Mouse (Mus musculus) ZHBTc4 (cell line): ENCODE measurements around the gene Slc36a2.

Source experiments
- DNase-seq: peaks from one replicate; pipeline ENCODE4 v3.0.0-alpha.2; 2011; ENCODE audit warnings: low read depth, low spot score

Gene Slc36a2

GRCm38 (mm10) chr11:55184733-55185291 is at the start of gene Slc36a2:
Gene Slc36a2, minus strand, starts transcription at chr11:55185077.
- peak; percentile 33 for DNase-seq

GRCm38 (mm10) chr11:55234288-55234687 is 49.4 kb upstream of the Slc36a2 start:
- DNase-seq: no peak

- no peak for DNase-seq
Measured at GRCm38 (mm10) chr11:55231034-55231433, 46.2 kb upstream of the Slc36a2 start.

- no peak for DNase-seq
Measured at GRCm38 (mm10) chr11:55221306-55221705, 36.4 kb upstream of the Slc36a2 start.

- DNase-seq: no peak
Measured at GRCm38 (mm10) chr11:55218473-55218872, 33.6 kb upstream of the Slc36a2 start.

- DNase-seq: no peak
Measured at GRCm38 (mm10) chr11:55217880-55218279, 33.0 kb upstream of the Slc36a2 start.

- no peak for DNase-seq
Measured at GRCm38 (mm10) chr11:55217418-55217817, 32.5 kb upstream of the Slc36a2 start.

- no peak for DNase-seq
Measured at GRCm38 (mm10) chr11:55216830-55217229, 32.0 kb upstream of the Slc36a2 start.

GRCm38 (mm10) chr11:55216061-55216460 is 31.2 kb upstream of the Slc36a2 start:
- no peak for DNase-seq

GRCm38 (mm10) chr11:55214978-55215377 is 30.1 kb upstream of the Slc36a2 start:
- no peak for DNase-seq

- DNase-seq: no peak
Measured at GRCm38 (mm10) chr11:55214161-55214560, 29.3 kb upstream of the Slc36a2 start.

GRCm38 (mm10) chr11:55213518-55213917 is 28.6 kb upstream of the Slc36a2 start:
- no peak for DNase-seq

- DNase-seq: no peak
Measured at GRCm38 (mm10) chr11:55209626-55210353, 24.9 kb upstream of the Slc36a2 start.

GRCm38 (mm10) chr11:55209032-55209431 is 24.2 kb upstream of the Slc36a2 start:
- no peak for DNase-seq

GRCm38 (mm10) chr11:55208001-55208690 is 23.3 kb upstream of the Slc36a2 start:
- no peak for DNase-seq

GRCm38 (mm10) chr11:55204602-55205001 is 19.7 kb upstream of the Slc36a2 start:
- DNase-seq: peak; percentile 38

- peak; percentile 97 for DNase-seq
Measured at GRCm38 (mm10) chr11:55204159-55204596, 19.3 kb upstream of the Slc36a2 start, which contains the start of gene Slc36a1. Gene Slc36a1, plus strand, starts transcription at chr11:55204350.

GRCm38 (mm10) chr11:55197740-55198510 is 13.0 kb upstream of the Slc36a2 start:
- DNase-seq: no peak

GRCm38 (mm10) chr11:55197086-55197485 is 12.2 kb upstream of the Slc36a2 start:
- DNase-seq: no peak

GRCm38 (mm10) chr11:55190216-55190615 is 5.3 kb upstream of the Slc36a2 start:
- DNase-seq: no peak

- no peak for DNase-seq
Measured at GRCm38 (mm10) chr11:55187777-55188176, 2.9 kb upstream of the Slc36a2 start.

GRCm38 (mm10) chr11:55187292-55187691 is 2.4 kb upstream of the Slc36a2 start:
- no peak for DNase-seq
